Mouse (Mus musculus) ES-E14 (cell line): Measurements from ENCODE around the gene Nod1. TPM values are rescaled to one million over a fixed set of nuclear protein-coding genes. Genes with fewer than 3 reads are reported as not detected.

ENCODE experiments used
- DNase-seq: peaks from one replicate; pipeline ENCODE4 v3.0.0-alpha.2; 2013; ENCODE audit warnings: low read depth, low spot score
- H3K27ac ChIP-seq: 2 replicates; pipeline ENCODE4 v1.5.1; 2012; ENCODE audit warnings: low read depth, mild to moderate bottlenecking, low read length, moderate library complexity, mixed read lengths; ENCODE audit not compliant: poor library complexity, insufficient read depth, severe bottlenecking
- H3K36me3 ChIP-seq: 2 replicates; pipeline ENCODE4 v1.6.1; 2012; ENCODE audit warnings: mild to moderate bottlenecking, low read length, moderate library complexity, mixed read lengths; ENCODE audit not compliant: control insufficient read depth, poor library complexity, insufficient read depth, severe bottlenecking
- H3K4me1 ChIP-seq, 2 experiments: fragments of 150-350 bp in 1 of 2; sonication (generic) in 1 of 2; 2 replicates each; pipeline ENCODE4 v1.6.1; 2012; ENCODE audit warnings: low read length in 2 of 2, mild to moderate bottlenecking in 1 of 2, mixed read lengths in 1 of 2; ENCODE audit not compliant: control insufficient read depth in 2 of 2, insufficient read depth in 2 of 2, poor library complexity in 1 of 2
- H3K4me3 ChIP-seq, 2 experiments: fragments of 150-350 bp in 1 of 2; sonication (generic) in 1 of 2; 2 replicates each; pipeline ENCODE4 v1.5.1; 2012; ENCODE audit warnings: low read length in 2 of 2, low read depth in 1 of 2, mild to moderate bottlenecking in 1 of 2, mixed read lengths in 1 of 2; ENCODE audit not compliant: insufficient read depth in 1 of 2, poor library complexity in 1 of 2, severe bottlenecking in 1 of 2
- H3K9ac ChIP-seq: 2 replicates; pipeline ENCODE4 v1.6.1; 2012; ENCODE audit warnings: low read depth, mild to moderate bottlenecking, low read length, mixed read lengths; ENCODE audit not compliant: poor library complexity, insufficient read depth, severe bottlenecking
- H3K9me3 ChIP-seq: fragments of 150-350 bp; sonication (generic); 2 replicates; pipeline ENCODE4 v1.6.1; 2012; ENCODE audit warnings: low read depth, mild to moderate bottlenecking, low read length; ENCODE audit not compliant: control insufficient read depth, insufficient read depth
- CHD2 ChIP-seq: IDR thresholded peaks from 2 replicates; pipeline ENCODE4 v1.6.1; 2014; ENCODE audit warnings: mild to moderate bottlenecking, low read depth, low read length, inconsistent platforms
- HCFC1 ChIP-seq: IDR thresholded peaks from 2 replicates; pipeline ENCODE4 v1.6.1; 2012; ENCODE audit warnings: low read length, inconsistent platforms, borderline replicate concordance; ENCODE audit not compliant: insufficient read depth
- MAFK ChIP-seq: IDR thresholded peaks from 2 replicates; pipeline ENCODE4 v1.6.1; 2014; ENCODE audit warnings: mild to moderate bottlenecking, low read depth, low read length, inconsistent platforms; ENCODE audit not compliant: insufficient read depth
- ZC3H11A ChIP-seq: IDR thresholded peaks from 2 replicates; pipeline ENCODE4 v1.6.1; 2012; ENCODE audit warnings: low read depth, mild to moderate bottlenecking, inconsistent platforms, low read length, borderline replicate concordance
- ZNF384 ChIP-seq: IDR thresholded peaks from 2 replicates; pipeline ENCODE4 v1.6.1; 2012; ENCODE audit warnings: low read depth, low read length, inconsistent platforms
- in situ Hi-C, 2 experiments: fragments of 600-800 bp; cut with MboI; formaldehyde crosslinking; loops; one replicate each; pipeline ENCODE4 v1.15.1; 2025; ENCODE audit warnings: low sequenced_read_pairs in 2 of 2, inconsistent platforms in 1 of 2; ENCODE audit not compliant: unreplicated experiment in 2 of 2
- total RNA-seq: library from RNA; depleted of rRNA; stranded (reverse); fragments of 300-350 nt; gene quantifications from 2 replicates; pipeline ENCODE4 v1.2.3, GENCODE M21; 2012

The Nod1 gene
- total RNA-seq, 1 experiment = 1.3 TPM

DNA sequence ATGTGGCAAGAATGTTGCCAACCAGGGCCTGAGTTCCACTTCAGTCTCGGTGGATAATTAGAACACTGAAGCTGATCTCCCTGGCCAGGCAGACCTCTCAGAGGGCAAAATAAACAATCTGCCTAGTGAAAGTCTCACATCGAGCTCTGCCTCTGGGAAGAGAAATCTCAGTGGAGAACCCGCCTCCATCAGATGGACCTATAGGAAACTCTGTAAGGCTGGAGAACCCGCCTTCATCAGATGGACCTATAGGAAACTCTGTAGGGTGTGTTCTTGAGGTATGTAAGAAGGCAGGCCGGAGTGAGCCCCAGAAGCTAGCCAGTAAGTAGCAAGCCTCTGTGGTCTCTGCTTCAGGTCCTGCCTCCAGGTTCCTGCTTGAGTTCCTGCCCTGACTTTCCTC lies 37.5 kb downstream of the Nod1 start:
- no peaks in the 10 kb centered on the region for H3K36me3 ChIP-seq
- H3K9me3 ChIP-seq = no peaks in the 10 kb centered on the region
- H3K27ac ChIP-seq = no peak overlapping the region
- TF ChIP-seq ZC3H11A (no peak), HCFC1 (no peak), MAFK (no peak), CHD2 (no peak), ZNF384 (no peak)
- no peak overlapping the region for H3K4me3 ChIP-seq
- no peak overlapping the region for H3K9ac ChIP-seq
- DNase-seq = no peak
- in situ Hi-C loops = no loop called here
- no peaks in the 10 kb centered on the region for H3K4me1 ChIP-seq

DNA sequence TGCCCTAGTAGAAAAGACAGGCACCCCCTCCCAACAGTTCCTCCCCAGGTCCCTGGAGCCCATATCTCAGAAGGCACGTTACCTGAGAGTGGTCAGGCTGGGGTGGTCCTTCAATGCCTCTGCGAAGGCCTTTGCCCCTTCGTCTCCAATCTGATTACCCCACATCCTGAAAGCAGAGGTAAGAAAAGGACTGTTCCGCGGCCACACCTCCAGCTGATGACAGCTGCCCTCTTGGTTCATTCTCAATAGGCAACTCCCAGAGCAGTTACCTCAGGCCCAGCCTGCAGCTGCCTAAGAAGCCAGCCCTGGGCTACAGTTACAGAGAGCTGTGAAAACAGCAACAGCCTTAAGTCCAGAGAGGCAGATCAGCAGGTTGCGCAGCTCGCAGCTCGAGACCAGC lies 38.1 kb downstream of the Nod1 start:
- Histone ChIP-seq H3K4me3 (no peak overlapping the region), H3K9ac (no peak overlapping the region), H3K27ac (no peak overlapping the region), H3K36me3 (no peaks in the 10 kb centered on the region), H3K9me3 (no peaks in the 10 kb centered on the region), H3K4me1 (no peaks in the 10 kb centered on the region)
- no peak for DNase-seq
- TF ChIP-seq MAFK = no peak
- TF ChIP-seq ZNF384 = no peak
- TF ChIP-seq HCFC1 = no peak
- no peak for TF ChIP-seq ZC3H11A
- TF ChIP-seq CHD2 = no peak
- in situ Hi-C loops = no loop called here

DNA sequence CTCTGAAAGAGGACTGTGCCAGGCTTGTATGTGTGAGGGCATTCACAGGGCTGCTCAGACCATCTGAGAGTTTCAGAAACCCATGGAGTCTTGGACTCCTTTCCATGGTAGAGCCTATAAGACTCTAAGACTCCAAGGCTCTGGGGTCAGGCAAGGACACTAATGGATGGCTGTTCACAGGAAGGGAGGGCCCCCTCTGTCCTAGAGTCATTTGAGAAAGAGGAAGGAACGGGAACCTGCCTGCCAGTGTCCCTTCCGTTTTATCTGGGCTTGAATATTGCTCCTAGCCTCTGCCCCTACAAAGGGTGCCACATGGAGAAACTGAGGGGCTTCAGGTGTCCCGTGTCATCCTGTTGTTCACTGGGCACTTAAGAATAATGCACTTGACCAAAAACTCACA lies 38.5 kb downstream of the Nod1 start:
- Histone ChIP-seq H3K36me3 (no peaks in the 10 kb centered on the region), H3K4me1 (no peaks in the 10 kb centered on the region), H3K27ac (no peak overlapping the region), H3K9me3 (no peaks in the 10 kb centered on the region), H3K4me3 (no peak overlapping the region), H3K9ac (no peak overlapping the region)
- TF ChIP-seq CHD2 (no peak), ZNF384 (no peak), MAFK (no peak), HCFC1 (no peak), ZC3H11A (no peak)
- in situ Hi-C loops = no loop called here
- DNase-seq = no peak

DNA sequence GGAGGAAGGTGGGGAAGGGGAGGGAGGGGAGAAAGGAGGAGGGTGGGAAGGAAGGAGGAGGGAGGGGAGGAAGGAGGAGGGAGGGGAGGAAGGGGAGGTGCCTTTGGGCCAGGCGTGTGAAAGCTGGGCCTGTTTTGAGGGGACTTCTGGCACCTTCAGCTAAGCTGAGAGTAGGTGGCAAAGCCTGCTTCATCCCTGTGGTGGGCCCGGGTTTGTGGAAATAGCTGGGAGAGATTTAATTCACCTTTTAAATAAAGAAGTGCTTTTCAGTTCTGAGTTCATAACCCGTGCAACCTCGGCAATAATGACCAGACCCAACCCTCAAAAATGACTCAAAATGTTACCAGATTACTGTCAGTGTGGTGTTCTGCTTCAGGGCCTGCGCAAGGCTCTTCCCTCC lies 39.2 kb downstream of the Nod1 start:
- Histone ChIP-seq H3K9me3 (no peaks in the 10 kb centered on the region), H3K4me1 (no peaks in the 10 kb centered on the region), H3K4me3 (no peak overlapping the region), H3K27ac (no peak overlapping the region), H3K36me3 (no peaks in the 10 kb centered on the region), H3K9ac (no peak overlapping the region)
- TF ChIP-seq ZNF384 (no peak), MAFK (no peak), ZC3H11A (no peak), HCFC1 (no peak), CHD2 (no peak)
- in situ Hi-C loops = no loop called here
- no peak for DNase-seq

- H3K36me3 ChIP-seq = no peaks in the 10 kb centered on the region
- no peak overlapping the region for H3K4me3 ChIP-seq
- H3K4me1 ChIP-seq = no peaks in the 10 kb centered on the region
- no peak overlapping the region for H3K27ac ChIP-seq
- H3K9ac ChIP-seq = no peak overlapping the region
- DNase-seq = no peak
- no peaks in the 10 kb centered on the region for H3K9me3 ChIP-seq
- in situ Hi-C loops = no loop called here
- no peak for TF ChIP-seq CHD2
- TF ChIP-seq ZNF384 = no peak
- no peak for TF ChIP-seq ZC3H11A
- no peak for TF ChIP-seq MAFK
- TF ChIP-seq HCFC1 = no peak
Measured at GRCm38 (mm10) chr6:54932526-54932925, 39.9 kb downstream of the Nod1 start.
